Mouse (Mus musculus): Measurements from ENCODE around the gene Pabpc1l.

GRCm38 (mm10) chr2:164047197-164047690, 22.0 kb downstream of the Pabpc1l start:
- TF ChIP-seq EP300 (IDR thresholded peaks at IDR 0.05; ENCODE audit: insufficient read depth, low read depth, low read length) (no peak), CTCF (IDR thresholded peaks at IDR 0.05) (no peak)

Data from heart, adult 2 months (tissue).